Mouse (Mus musculus) retina, embryonic 14.5 days (tissue): ENCODE measurements around the gene Cmc2.

Experiments used
- DNase-seq: peaks from one replicate; pipeline ENCODE4 v3.0.0-alpha.2; 2015; ENCODE audit warnings: low spot score

Cmc2 gene

GRCm38 (mm10) chr8:116842678-116843077 lies 78.6 kb downstream of the Cmc2 start:
- DNase-seq: no peak
